Mouse (Mus musculus) CH12.LX (cell line): ENCODE measurements around the gene Zfp574. TPM values are rescaled to one million over a fixed set of nuclear protein-coding genes. Genes with fewer than 3 reads are reported as not detected.

Experiments used
- DNase-seq: peaks from one replicate; pipeline ENCODE4 v3.0.0-alpha.2; 2013; ENCODE audit errors: extremely low read depth
- H3K27ac ChIP-seq: 2 replicates; pipeline ENCODE4 v1.5.1; 2012; ENCODE audit warnings: low read depth, mild to moderate bottlenecking, control low read depth, moderate library complexity; ENCODE audit not compliant: insufficient read depth
- H3K27me3 ChIP-seq: replicated peaks from 2 replicates; pipeline ENCODE3; 2012; ENCODE audit warnings: inconsistent platforms
- H3K36me3 ChIP-seq, 2 experiments: replicated peaks in 1 of 2; 2 replicates each; pipeline versions ENCODE3 to v1.6.1; 2012; ENCODE audit warnings: inconsistent platforms in 1 of 2, low read length in 1 of 2, mild to moderate bottlenecking in 1 of 2, mixed read lengths in 1 of 2, moderate library complexity in 1 of 2; ENCODE audit not compliant: control insufficient read depth in 1 of 2, insufficient read depth in 1 of 2
- H3K4me1 ChIP-seq, 2 experiments: 2 replicates each; pipeline ENCODE4 v1.6.1; 2012; ENCODE audit warnings: inconsistent platforms in 1 of 2, moderate library complexity in 1 of 2; ENCODE audit not compliant: insufficient read depth in 2 of 2, control insufficient read depth in 1 of 2
- H3K4me2 ChIP-seq: 2 replicates; pipeline ENCODE4 v1.6.1; 2012; ENCODE audit warnings: low read depth, mild to moderate bottlenecking, control low read depth; ENCODE audit not compliant: poor library complexity, insufficient read depth, severe bottlenecking
- H3K4me3 ChIP-seq, 3 experiments: fragments of 150-350 bp in 1 of 3; sonication (generic) in 1 of 3; replicated peaks in 1 of 3; 2 replicates each; pipeline versions ENCODE3 to v1.5.1; 2011 to 2012; ENCODE audit warnings: low read depth in 2 of 3, low read length in 2 of 3, mild to moderate bottlenecking in 2 of 3, moderate library complexity in 2 of 3, control low read depth in 1 of 3, improper control_type of control experiment in 1 of 3, inconsistent platforms in 1 of 3, mixed read lengths in 1 of 3; ENCODE audit not compliant: poor library complexity in 1 of 3
- H3K79me2 ChIP-seq: replicated peaks from 2 replicates; pipeline ENCODE4 v1.6.1; 2012; ENCODE audit warnings: mild to moderate bottlenecking, moderate library complexity; ENCODE audit not compliant: control insufficient read depth, poor library complexity, insufficient read depth, severe bottlenecking; ENCODE audit errors: extremely low read depth
- H3K9ac ChIP-seq: 2 replicates; pipeline ENCODE4 v1.6.1; 2012; ENCODE audit warnings: low read depth, mild to moderate bottlenecking, control low read depth, moderate library complexity; ENCODE audit not compliant: insufficient read depth
- H3K9me3 ChIP-seq: replicated peaks from 2 replicates; pipeline ENCODE3; 2012; ENCODE audit warnings: low read length, inconsistent platforms, mixed read lengths
- ELF1 ChIP-seq: IDR thresholded peaks from 2 replicates; pipeline ENCODE4 v1.6.1; 2014; ENCODE audit warnings: low read depth, mild to moderate bottlenecking, inconsistent platforms, low read length, improper control_type of control experiment
- ETS1 ChIP-seq: conservative IDR thresholded peaks from 2 replicates; pipeline ENCODE4 v1.6.1; 2012; ENCODE audit warnings: low read depth, mild to moderate bottlenecking, inconsistent platforms, low read length, improper control_type of control experiment, moderate library complexity
- IRF4 ChIP-seq: IDR thresholded peaks from 2 replicates; pipeline ENCODE4 v1.6.1; 2014; ENCODE audit warnings: low read depth, mild to moderate bottlenecking, inconsistent platforms, low read length, improper control_type of control experiment
- JUND ChIP-seq: conservative IDR thresholded peaks from 2 replicates; pipeline ENCODE4 v1.6.1; 2011; ENCODE audit warnings: low read depth, low read length, improper control_type of control experiment
- MAZ ChIP-seq: IDR thresholded peaks from 2 replicates; pipeline ENCODE4 v1.6.1; 2012; ENCODE audit warnings: low read depth, mild to moderate bottlenecking, inconsistent platforms, low read length, improper control_type of control experiment, moderate library complexity
- MYC ChIP-seq: IDR thresholded peaks from 2 replicates; pipeline ENCODE4 v1.6.1; 2011; ENCODE audit warnings: low read depth, mild to moderate bottlenecking, improper control_type of control experiment, low read length
- RAD21 ChIP-seq: IDR thresholded peaks from 2 replicates; pipeline ENCODE4 v1.6.1; 2011; ENCODE audit warnings: low read depth, mild to moderate bottlenecking, low read length, improper control_type of control experiment, moderate library complexity
- SIN3A ChIP-seq: IDR thresholded peaks from 2 replicates; pipeline ENCODE4 v1.6.1; 2012; ENCODE audit warnings: low read length, improper control_type of control experiment, inconsistent platforms
- TBP ChIP-seq: conservative IDR thresholded peaks from 2 replicates; pipeline ENCODE4 v1.6.1; 2011; ENCODE audit warnings: low read depth, low read length, improper control_type of control experiment
- UBTF ChIP-seq: IDR thresholded peaks from 2 replicates; pipeline ENCODE4 v1.6.1; 2012; ENCODE audit warnings: low read depth, mild to moderate bottlenecking, inconsistent platforms, low read length, improper control_type of control experiment, moderate library complexity
- ZC3H11A ChIP-seq: IDR thresholded peaks from 2 replicates; pipeline ENCODE4 v1.6.1; 2012; ENCODE audit warnings: low read depth, mild to moderate bottlenecking, inconsistent platforms, low read length, improper control_type of control experiment
- ZKSCAN1 ChIP-seq: IDR thresholded peaks from 2 replicates; pipeline ENCODE4 v1.6.1; 2012; ENCODE audit warnings: low read depth, inconsistent platforms, low read length, improper control_type of control experiment, borderline replicate concordance
- ZMIZ1 ChIP-seq: IDR thresholded peaks from 2 replicates; pipeline ENCODE4 v1.6.1; 2012; ENCODE audit warnings: low read depth, mild to moderate bottlenecking, inconsistent platforms, low read length, improper control_type of control experiment
- dilution Hi-C: fragments of 300-500 bp; cut with MboI; formaldehyde crosslinking; loops from 2 replicates; pipeline ENCODE4 v1.14.3; 2020; ENCODE audit warnings: low sequenced_read_pairs; ENCODE audit not compliant: extremely low pct_unique_long_range_greater_than_20kb, extremely low pct_ligation_motif_present
- in situ Hi-C: fragments of 300-500 bp; cut with MboI; formaldehyde crosslinking; loops from 3 replicates; pipeline ENCODE4 v1.14.3; 2019; ENCODE audit warnings: low sequenced_read_pairs, low pct_ligation_motif_present, low pct_unique_long_range_greater_than_20kb, mixed read lengths
- polyA plus RNA-seq: library from polyadenylated mRNA; unstranded; fragments of >175 nt; gene quantifications from 2 replicates; pipeline ENCODE4 v1.2.1, GENCODE M21; 2012; ENCODE audit warnings: low read depth; ENCODE audit not compliant: insufficient read length
- total RNA-seq, 2 experiments: library from RNA; depleted of rRNA; stranded (reverse); fragments of 300-350 nt in 1 of 2; fragments of >200 nt in 1 of 2; gene quantifications; 2 replicates each; pipeline ENCODE4 v1.2.3; 2012 to 2014

Gene Zfp574
- total and polyA plus RNA-seq, 3 experiments = 3.4 to 13.3 (median 11.2) TPM

- Histone ChIP-seq H3K9ac (no peak overlapping the region), H3K27ac (no peak overlapping the region), H3K4me2 (no peak overlapping the region), H3K4me3 (no peak overlapping the region), H3K36me3 (peaks cover 0 to 21% of the 10 kb centered on the region in 2 experiments), H3K79me2 (no peaks in the 10 kb centered on the region), H3K27me3 (no peaks in the 10 kb centered on the region), H3K4me1 (peaks cover 5 to 21% of the 10 kb centered on the region in 2 experiments), H3K9me3 (no peaks in the 10 kb centered on the region)
- TF ChIP-seq TBP (no peak), MAZ (no peak), ZC3H11A (no peak), RAD21 (no peak), ELF1 (no peak), MYC (no peak)
- dilution Hi-C loops (no loop called here), in situ Hi-C loops (no loop called here)
- no peak for DNase-seq
These were observed 8.5 kb upstream of the Zfp574 start for GRCm38 (mm10) chr7:25063900-25064299.

- TF ChIP-seq ETS1 (no peak), UBTF (no peak), ZKSCAN1 (no peak), IRF4 (no peak), ZMIZ1 (no peak), JUND (no peak), SIN3A (no peak)
- Histone ChIP-seq H3K4me1 (peaks cover 5 to 19% of the 10 kb centered on the region in 2 experiments), H3K4me3 (no peak overlapping the region), H3K36me3 (peaks cover 0 to 8% of the 10 kb centered on the region in 2 experiments), H3K27ac (no peak overlapping the region), H3K4me2 (no peak overlapping the region), H3K9me3 (no peaks in the 10 kb centered on the region), H3K27me3 (no peaks in the 10 kb centered on the region), H3K9ac (no peak overlapping the region), H3K79me2 (no peaks in the 10 kb centered on the region)
- dilution Hi-C loops (no loop called here), in situ Hi-C loops (no loop called here)
- DNase-seq = no peak
These were observed 5.0 kb upstream of the Zfp574 start for GRCm38 (mm10) chr7:25067338-25067737.
